Mouse (Mus musculus): ENCODE results near the gene Fam24b. TPM values are rescaled to one million over a fixed set of nuclear protein-coding genes. Genes with fewer than 3 reads are reported as not detected.

Fam24b gene
- not detected in 2 replicates for polyA plus RNA-seq (2016; fragmentation: Nextera tagmentation; extraction: Ambion mirVana)

GRCm38 (mm10) chr7:131329416-131329815 lies at the start of gene Fam24b:
TSS of gene Fam24b (minus strand) at chr7:131329516.
- Histone ChIP-seq H3K9me3 (no peaks in the 10 kb centered on the region), H3K27ac (no peak within 1 kb of the TSS), H3K4me1 (replicated peaks) (no peaks in the 10 kb centered on the region), H3K4me3 (replicated peaks) (no peak within 1 kb of the TSS), H3K9ac (replicated peaks) (no peak within 1 kb of the TSS), H3K27me3 (no peaks in the 10 kb centered on the region), H3K36me3 (no peaks in the 10 kb centered on the region), H3K4me2 (no peak within 1 kb of the TSS)
- WGBS, result 91% methylated on average over 5 of the region's 5 CpGs
- no peak for ATAC-seq (ENCODE audit: insufficient number of reproducible peaks, insufficient read depth, low FRiP score, low TSS enrichment, low read depth)

GRCm38 (mm10) chr7:131371880-131372651 lies 42.8 kb upstream of the Fam24b start:
- Histone ChIP-seq H3K4me2 (peak overlapping the region; percentile 73), H3K27me3 (no peaks in the 10 kb centered on the region), H3K27ac (no peak overlapping the region), H3K4me3 (replicated peaks) (peak overlapping the region; percentile 76), H3K9me3 (no peaks in the 10 kb centered on the region), H3K36me3 (peaks cover 7% of the 10 kb centered on the region; the same call in 1 of the 2 replicates), H3K9ac (replicated peaks) (peak overlapping the region; percentile 96; the same call in 1 of the 2 replicates), H3K4me1 (replicated peaks) (peaks cover 10% of the 10 kb centered on the region)
- no peak for ATAC-seq (ENCODE audit: insufficient number of reproducible peaks, insufficient read depth, low FRiP score, low TSS enrichment, low read depth)
- 71% methylated on average over 9 of the region's 9 CpGs for WGBS

- WGBS, result 9% methylated on average over 9 of the region's 9 CpGs
- peak overlapping the region; percentile 96 for H3K9ac ChIP-seq (replicated peaks)
- peak overlapping the region; percentile 76 for H3K4me3 ChIP-seq (replicated peaks)
- peak; percentile 61; the same call in 1 of the 2 replicates for ATAC-seq (ENCODE audit: insufficient number of reproducible peaks, insufficient read depth, low FRiP score, low TSS enrichment, low read depth)
- peak overlapping the region; percentile 97 for H3K27ac ChIP-seq
- H3K4me1 ChIP-seq (replicated peaks), result peaks cover 10% of the 10 kb centered on the region
- peak overlapping the region; percentile 73 for H3K4me2 ChIP-seq
- H3K36me3 ChIP-seq, result peaks cover 7% of the 10 kb centered on the region; the same call in 1 of the 2 replicates
- H3K9me3 ChIP-seq, result no peaks in the 10 kb centered on the region
- H3K27me3 ChIP-seq, result no peaks in the 10 kb centered on the region
These were observed 42.1 kb upstream of the Fam24b start for GRCm38 (mm10) chr7:131371470-131371860.

- 5% methylated on average over 47 of the region's 47 CpGs for WGBS
- H3K9ac ChIP-seq (replicated peaks), result peak within 1 kb of the TSS; percentile 96
- H3K27ac ChIP-seq, result peak within 1 kb of the TSS; percentile 97
- H3K36me3 ChIP-seq, result peaks cover 7% of the 10 kb centered on the region; the same call in 1 of the 2 replicates
- H3K9me3 ChIP-seq, result no peaks in the 10 kb centered on the region
- H3K4me2 ChIP-seq, result peak within 1 kb of the TSS; percentile 73
- ATAC-seq (ENCODE audit: insufficient number of reproducible peaks, insufficient read depth, low FRiP score, low TSS enrichment, low read depth), result peak; percentile 91
- no peaks in the 10 kb centered on the region for H3K27me3 ChIP-seq
- peaks cover 10% of the 10 kb centered on the region for H3K4me1 ChIP-seq (replicated peaks)
- peak within 1 kb of the TSS; percentile 76 for H3K4me3 ChIP-seq (replicated peaks)
These were observed 41.5 kb upstream of the Fam24b start, which contains the start of gene Pstk for GRCm38 (mm10) chr7:131370648-131371469. TSS of gene Pstk (plus strand) at chr7:131371141.

- Histone ChIP-seq H3K36me3 (peaks cover 8% of the 10 kb centered on the region; the same call in 1 of the 2 replicates), H3K4me1 (replicated peaks) (peaks cover 14% of the 10 kb centered on the region), H3K4me3 (replicated peaks) (no peak overlapping the region), H3K27ac (no peak overlapping the region), H3K9me3 (no peaks in the 10 kb centered on the region), H3K9ac (replicated peaks) (no peak overlapping the region), H3K27me3 (no peaks in the 10 kb centered on the region), H3K4me2 (no peak overlapping the region)
- 95% methylated on average over 8 of the region's 8 CpGs for WGBS
- ATAC-seq (ENCODE audit: insufficient number of reproducible peaks, insufficient read depth, low FRiP score, low TSS enrichment, low read depth), result no peak
These were observed 34.8 kb upstream of the Fam24b start for GRCm38 (mm10) chr7:131364131-131364530.

- Histone ChIP-seq H3K9me3 (no peaks in the 10 kb centered on the region), H3K4me2 (peak within 1 kb of the TSS; percentile 85), H3K4me3 (replicated peaks) (peak within 1 kb of the TSS; percentile 78), H3K27ac (peak within 1 kb of the TSS; percentile 93), H3K27me3 (no peaks in the 10 kb centered on the region), H3K36me3 (peaks cover 22% of the 10 kb centered on the region), H3K9ac (replicated peaks) (peak within 1 kb of the TSS; percentile 89), H3K4me1 (replicated peaks) (peaks cover 14% of the 10 kb centered on the region)
- under 1% methylated on average over 55 of the region's 55 CpGs for WGBS
- peak; percentile 95 for ATAC-seq (ENCODE audit: insufficient number of reproducible peaks, insufficient read depth, low FRiP score, low TSS enrichment, low read depth)
These were observed 33.4 kb upstream of the Fam24b start, which contains the start of gene 2310057M21Rik for GRCm38 (mm10) chr7:131362615-131363300. TSS of gene 2310057M21Rik (minus strand) at chr7:131362759.

- Histone ChIP-seq H3K4me3 (replicated peaks) (peak overlapping the region; percentile 78), H3K9me3 (no peaks in the 10 kb centered on the region), H3K9ac (replicated peaks) (peak overlapping the region; percentile 89), H3K27ac (peak overlapping the region; percentile 93), H3K4me1 (replicated peaks) (peaks cover 14% of the 10 kb centered on the region), H3K36me3 (peaks cover 27% of the 10 kb centered on the region), H3K27me3 (no peaks in the 10 kb centered on the region), H3K4me2 (peak overlapping the region; percentile 85)
- ATAC-seq (ENCODE audit: insufficient number of reproducible peaks, insufficient read depth, low FRiP score, low TSS enrichment, low read depth), result peak; percentile 86
- under 1% methylated on average over 35 of the region's 35 CpGs for WGBS
These were observed 32.9 kb upstream of the Fam24b start for GRCm38 (mm10) chr7:131362269-131362614.

GRCm38 (mm10) chr7:131356105-131356504 lies 26.8 kb upstream of the Fam24b start:
- no peak overlapping the region for H3K4me3 ChIP-seq (replicated peaks)
- peaks cover 3% of the 10 kb centered on the region for H3K4me1 ChIP-seq (replicated peaks)
- no peaks in the 10 kb centered on the region for H3K9me3 ChIP-seq
- peaks cover 67% of the 10 kb centered on the region for H3K36me3 ChIP-seq
- no peak for ATAC-seq (ENCODE audit: insufficient number of reproducible peaks, insufficient read depth, low FRiP score, low TSS enrichment, low read depth)
- H3K4me2 ChIP-seq, result no peak overlapping the region
- H3K9ac ChIP-seq (replicated peaks), result no peak overlapping the region
- H3K27me3 ChIP-seq, result no peaks in the 10 kb centered on the region
- no peak overlapping the region for H3K27ac ChIP-seq
- 96% methylated on average over 13 of the region's 13 CpGs for WGBS

GRCm38 (mm10) chr7:131345856-131346541 lies 16.7 kb upstream of the Fam24b start:
- 0 out of 2 replicates have a peak overlapping the region, but pooled peaks have one; percentile 29 for H3K27ac ChIP-seq
- H3K9ac ChIP-seq (replicated peaks), result no peak overlapping the region
- H3K4me3 ChIP-seq (replicated peaks), result no peak overlapping the region
- H3K4me1 ChIP-seq (replicated peaks), result no peaks in the 10 kb centered on the region
- ATAC-seq (ENCODE audit: insufficient number of reproducible peaks, insufficient read depth, low FRiP score, low TSS enrichment, low read depth), result no peak
- H3K9me3 ChIP-seq, result no peaks in the 10 kb centered on the region
- WGBS, result 80% methylated on average over 7 of the region's 7 CpGs
- H3K27me3 ChIP-seq, result no peaks in the 10 kb centered on the region
- H3K4me2 ChIP-seq, result no peak overlapping the region
- H3K36me3 ChIP-seq, result peaks cover 68% of the 10 kb centered on the region

- Histone ChIP-seq H3K9ac (replicated peaks) (no peak overlapping the region), H3K27me3 (no peaks in the 10 kb centered on the region), H3K9me3 (no peaks in the 10 kb centered on the region), H3K27ac (no peak overlapping the region), H3K36me3 (peaks cover 35% of the 10 kb centered on the region), H3K4me2 (no peak overlapping the region), H3K4me1 (replicated peaks) (no peaks in the 10 kb centered on the region; the same call in 1 of the 2 replicates), H3K4me3 (replicated peaks) (no peak overlapping the region)
- WGBS, result 62% methylated on average over 8 of the region's 8 CpGs
- ATAC-seq (ENCODE audit: insufficient number of reproducible peaks, insufficient read depth, low FRiP score, low TSS enrichment, low read depth), result no peak
These were observed 8.3 kb upstream of the Fam24b start for GRCm38 (mm10) chr7:131337502-131338068.
